Mouse (Mus musculus) forebrain, embryonic 11.5 days (tissue): ENCODE results near the gene Daxx. TPM values are rescaled to one million over a fixed set of nuclear protein-coding genes. Genes with fewer than 3 reads are reported as not detected.
A peak's percentile ranks its signal among the peaks of the same experiment; 100 is the strongest.

Experiments
- ATAC-seq: fragments of 200-750 bp; cut with Nextera tagmentation; replicated peaks from 2 replicates; pipeline ENCODE4 v1.8.0; 2017; ENCODE audit warnings: moderate TSS enrichment; ENCODE audit not compliant: low FRiP score
- DNase-seq: peaks from one replicate; pipeline ENCODE4 v3.0.0-alpha.2; 2017; ENCODE audit warnings: low spot score
- H3K27ac ChIP-seq: fragments of 300-500 bp; sonication (generic); 2 replicates; pipeline ENCODE4 v1.5.1; 2014; ENCODE audit warnings: low read depth, low read length
- H3K27me3 ChIP-seq: fragments of 300-500 bp; sonication (generic); 2 replicates; pipeline ENCODE4 v1.6.1; 2014; ENCODE audit warnings: mild to moderate bottlenecking, low read length, mixed read lengths; ENCODE audit not compliant: control insufficient read depth, insufficient read depth
- H3K36me3 ChIP-seq: fragments of 300-500 bp; sonication (generic); 2 replicates; pipeline ENCODE4 v1.6.1; 2014; ENCODE audit warnings: mild to moderate bottlenecking, low read length, moderate library complexity, mixed read lengths; ENCODE audit not compliant: control insufficient read depth, insufficient read depth
- H3K4me1 ChIP-seq: fragments of 300-500 bp; sonication (generic); replicated peaks from 2 replicates; pipeline ENCODE4 v1.6.1; 2014; ENCODE audit warnings: low read length, mixed read lengths; ENCODE audit not compliant: control insufficient read depth, insufficient read depth
- H3K4me2 ChIP-seq: fragments of 300-500 bp; sonication (generic); 2 replicates; pipeline ENCODE4 v1.6.1; 2014; ENCODE audit warnings: low read depth, mild to moderate bottlenecking, low read length, moderate library complexity, mixed read lengths; ENCODE audit not compliant: severe bottlenecking
- H3K4me3 ChIP-seq: fragments of 300-500 bp; sonication (generic); 2 replicates; pipeline ENCODE4 v1.5.1; 2014; ENCODE audit warnings: low read depth, low read length
- H3K9ac ChIP-seq: fragments of 300-500 bp; sonication (generic); 2 replicates; pipeline ENCODE4 v1.6.1; 2014; ENCODE audit warnings: low read length
- H3K9me3 ChIP-seq: fragments of 300-500 bp; sonication (generic); 2 replicates; pipeline ENCODE4 v1.6.1; 2016; ENCODE audit warnings: low read length, mixed read lengths; ENCODE audit not compliant: control insufficient read depth
- WGBS: fragments of 180-500 bp; shearing (Covaris S2); extraction: QIAGEN DNeasy Blood & Tissue Kit; methylation state at CpG from one replicate; pipeline ENCODE4 v1.1.7; 2014; 5-methylcytosine and 5-hydroxymethylcytosine counted together
- polyA plus RNA-seq: library from polyadenylated mRNA; unstranded; fragments of >200 nt; fragmentation: Nextera tagmentation; extraction: Ambion mirVana; gene quantifications from 2 replicates; pipeline ENCODE4 v1.2.1, GENCODE M21; 2014

Gene Daxx
- polyA plus RNA-seq, 1 experiment from 2014 or later = 68.2 TPM

DNA sequence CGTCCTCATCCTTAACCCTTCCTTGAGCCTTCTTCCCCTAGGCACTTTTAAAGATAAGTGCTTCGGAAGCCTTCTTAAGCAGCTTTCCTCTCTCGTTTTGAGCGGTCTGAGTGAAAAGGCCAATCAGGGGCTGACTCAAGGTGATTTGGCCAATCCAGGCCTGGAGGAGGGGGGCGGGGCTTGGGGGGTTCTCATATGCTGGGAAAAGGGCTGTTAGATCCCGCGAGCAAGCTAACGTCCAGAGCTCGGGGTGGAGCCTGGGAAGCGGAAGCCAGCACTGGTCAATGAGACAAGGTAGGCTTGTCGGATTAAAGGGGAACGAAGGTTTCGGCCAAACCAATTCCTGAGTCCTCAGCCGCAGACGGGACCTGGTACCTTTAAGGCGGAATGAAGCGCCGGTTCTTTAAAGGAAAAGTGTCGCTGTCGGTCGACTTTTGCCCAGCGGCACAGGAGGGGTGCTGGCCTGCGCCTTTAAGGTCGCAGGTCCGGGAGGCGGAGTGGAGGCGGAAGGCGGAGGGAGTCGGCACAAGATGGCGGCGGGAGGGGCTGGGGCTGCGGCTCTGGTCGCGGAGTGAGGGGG lies 6.5 kb downstream of the Daxx start, which contains the start of the genes Tapbp and Zbtb22:
Tapbp (plus strand) TSS at position 229 of the 580 bp plus-strand sequence.
Zbtb22 (plus strand) TSS at position 234 of the 580 bp plus-strand sequence.
- H3K27me3 ChIP-seq = no peaks in the 10 kb centered on the region
- H3K4me2 ChIP-seq = peak within 1 kb of the TSS; percentile 62
- peak; percentile 98 for DNase-seq
- peaks cover 18% of the 10 kb centered on the region for H3K4me1 ChIP-seq
- H3K36me3 ChIP-seq = peaks cover 14% of the 10 kb centered on the region
- peak within 1 kb of the TSS; percentile 64 for H3K9ac ChIP-seq
- peak within 1 kb of the TSS; percentile 70; the same call in 1 of the 2 replicates for H3K27ac ChIP-seq
- ATAC-seq = peak; percentile 91
- under 1% methylated on average over 34 of the region's 34 CpGs for WGBS
- H3K4me3 ChIP-seq = peak within 1 kb of the TSS; percentile 58
- no peaks in the 10 kb centered on the region for H3K9me3 ChIP-seq

DNA sequence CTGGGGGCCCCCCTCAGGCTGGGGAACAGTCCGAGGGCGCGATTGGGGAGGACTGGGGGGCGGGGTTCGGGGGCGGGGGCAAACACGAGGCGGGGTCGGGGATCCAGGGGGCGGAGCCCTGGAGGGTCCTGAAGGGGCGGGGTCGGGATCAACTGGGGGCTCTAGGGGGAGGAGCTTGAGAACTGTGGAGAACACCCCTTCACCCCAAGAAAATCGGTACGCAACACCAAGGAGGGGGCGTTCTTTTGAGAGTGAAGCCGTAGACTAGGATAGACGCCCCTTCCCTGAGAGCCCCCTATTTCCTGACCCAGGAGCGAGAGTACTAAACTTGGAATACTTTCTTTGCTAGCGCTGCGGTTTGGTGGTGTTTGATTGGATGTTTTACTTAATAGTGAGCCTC lies 7.1 kb downstream of the Daxx start:
- ATAC-seq = peak; percentile 29; the same call in 1 of the 2 replicates
- Histone ChIP-seq H3K27ac (peak overlapping the region; percentile 70; the same call in 1 of the 2 replicates), H3K4me1 (peaks cover 18% of the 10 kb centered on the region), H3K4me2 (peak overlapping the region; percentile 62), H3K9ac (peak overlapping the region; percentile 64), H3K4me3 (peak overlapping the region; percentile 58), H3K9me3 (no peaks in the 10 kb centered on the region), H3K27me3 (no peaks in the 10 kb centered on the region), H3K36me3 (peaks cover 14% of the 10 kb centered on the region)
- DNase-seq = no peak
- WGBS = 2% methylated on average over 20 of the region's 20 CpGs

DNA sequence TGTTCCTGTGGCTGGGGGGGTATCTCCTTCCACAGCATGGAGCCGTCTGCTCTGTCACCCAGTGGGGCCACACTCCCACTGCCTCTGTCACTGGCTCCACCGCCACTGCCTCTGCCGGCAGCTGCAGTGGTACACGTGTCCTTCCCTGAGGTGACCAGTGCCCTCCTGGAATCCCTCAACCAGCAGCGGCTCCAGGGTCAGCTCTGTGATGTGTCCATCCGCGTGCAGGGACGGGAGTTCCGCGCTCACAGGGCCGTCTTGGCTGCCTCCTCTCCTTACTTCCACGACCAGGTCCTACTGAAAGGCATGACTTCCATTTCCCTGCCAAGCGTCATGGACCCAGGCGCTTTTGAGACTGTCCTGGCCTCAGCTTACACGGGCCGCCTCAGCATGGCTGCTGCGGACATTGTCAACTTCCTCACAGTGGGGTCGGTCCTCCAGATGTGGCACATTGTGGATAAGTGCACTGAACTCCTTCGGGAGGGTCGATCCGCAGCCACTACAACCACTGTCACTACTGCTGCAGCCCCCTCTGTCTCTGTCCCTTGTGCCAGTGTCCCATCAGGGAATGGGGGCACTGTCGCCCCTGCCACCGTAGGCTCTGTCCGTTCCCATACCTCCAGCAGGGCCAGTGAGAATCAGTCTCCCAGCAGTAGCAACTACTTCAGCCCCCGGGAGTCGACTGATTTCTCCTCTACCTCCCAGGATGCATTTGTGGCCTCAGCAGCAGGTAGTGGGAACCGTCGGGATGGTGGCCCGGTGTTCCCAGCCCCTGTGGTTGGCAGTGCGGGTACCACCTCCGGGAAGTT lies 7.8 kb downstream of the Daxx start:
- H3K9me3 ChIP-seq = no peaks in the 10 kb centered on the region
- peak overlapping the region; percentile 62 for H3K4me2 ChIP-seq
- 75% methylated on average over 31 of the region's 31 CpGs for WGBS
- H3K27me3 ChIP-seq = no peaks in the 10 kb centered on the region
- H3K27ac ChIP-seq = no peak overlapping the region
- H3K9ac ChIP-seq = no peak overlapping the region; the same call in 1 of the 2 replicates
- peaks cover 17% of the 10 kb centered on the region for H3K4me1 ChIP-seq
- ATAC-seq = no peak
- H3K4me3 ChIP-seq = peak overlapping the region; percentile 58
- peaks cover 12% of the 10 kb centered on the region for H3K36me3 ChIP-seq
- no peak for DNase-seq

DNA sequence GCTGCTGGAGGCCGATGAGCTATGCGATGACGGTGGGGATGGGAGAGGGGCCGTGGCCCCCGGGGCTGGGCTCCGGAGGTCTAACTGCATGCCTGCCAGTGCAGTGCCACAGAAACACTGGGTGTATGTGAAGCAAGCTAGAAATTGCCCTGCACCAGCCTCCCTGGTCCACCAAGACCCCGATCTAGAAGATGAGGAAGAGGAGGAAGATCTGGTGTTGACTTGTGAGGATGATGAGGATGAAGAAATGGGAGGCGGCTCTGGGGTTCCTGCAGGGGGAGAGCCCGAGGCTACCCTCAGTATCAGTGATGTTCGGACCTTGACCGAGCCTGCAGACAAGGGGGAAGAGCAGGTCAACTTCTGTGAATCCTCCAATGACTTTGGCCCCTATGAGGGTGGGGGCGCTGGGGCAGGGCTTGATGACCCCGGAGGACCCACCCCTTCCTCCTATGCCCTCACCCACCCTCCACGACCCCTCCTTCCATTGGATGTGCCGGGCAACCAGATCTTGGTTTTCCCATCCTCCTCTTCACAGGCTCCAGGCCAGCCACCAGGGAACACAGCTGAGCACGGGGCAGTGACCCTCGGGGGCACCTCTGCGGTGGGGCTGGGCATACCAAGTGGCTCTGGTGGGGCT lies 8.6 kb downstream of the Daxx start:
- ATAC-seq (no peak), DNase-seq (no peak)
- Histone ChIP-seq H3K9me3 (no peaks in the 10 kb centered on the region), H3K4me1 (peaks cover 17% of the 10 kb centered on the region), H3K9ac (no peak overlapping the region), H3K4me2 (no peak overlapping the region), H3K27me3 (no peaks in the 10 kb centered on the region), H3K4me3 (no peak overlapping the region), H3K36me3 (peaks cover 9% of the 10 kb centered on the region), H3K27ac (no peak overlapping the region)
- WGBS = 85% methylated on average over 18 of the region's 18 CpGs

DNA sequence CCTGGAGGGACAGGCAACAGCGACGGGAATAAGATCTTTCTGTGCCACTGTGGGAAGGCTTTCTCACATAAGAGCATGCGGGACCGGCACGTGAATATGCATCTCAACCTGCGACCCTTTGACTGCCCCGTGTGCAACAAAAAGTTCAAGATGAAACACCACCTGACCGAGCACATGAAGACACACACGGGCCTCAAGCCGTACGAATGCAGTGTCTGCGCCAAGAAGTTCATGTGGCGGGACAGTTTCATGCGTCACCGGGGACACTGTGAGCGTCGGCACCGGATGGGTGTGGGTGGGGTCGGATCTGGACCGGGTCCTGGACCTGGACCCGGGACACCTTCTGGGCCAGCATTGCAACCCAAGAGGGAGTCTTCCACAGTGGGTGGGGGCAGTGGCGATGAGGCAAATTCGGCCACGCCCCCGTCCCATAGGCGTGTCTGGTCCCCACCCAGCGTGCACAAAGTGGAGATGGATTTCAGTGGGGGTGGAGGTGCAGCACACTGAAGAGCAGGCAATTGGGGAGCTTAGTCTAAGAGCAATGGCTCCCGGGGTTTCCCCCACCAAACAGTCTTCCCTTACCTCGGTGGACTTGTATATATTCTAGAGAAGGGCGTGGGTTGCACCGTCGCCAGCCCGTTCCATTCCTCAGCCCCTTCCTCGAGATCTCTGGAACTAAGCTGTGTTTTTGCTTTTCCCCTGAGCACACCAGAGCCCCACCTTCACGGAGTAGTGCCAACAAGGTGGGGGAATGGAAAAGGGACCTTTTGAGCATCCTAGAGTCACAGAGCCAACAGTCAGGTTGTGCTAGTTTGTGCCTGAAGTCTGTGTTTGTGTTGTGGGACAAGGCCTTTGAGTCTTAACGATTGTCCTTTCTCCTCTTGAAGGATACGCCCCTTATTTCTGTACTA lies 9.3 kb downstream of the Daxx start:
- peak overlapping the region; percentile 47 for H3K4me3 ChIP-seq
- peaks cover 5% of the 10 kb centered on the region for H3K36me3 ChIP-seq
- peaks cover 17% of the 10 kb centered on the region for H3K4me1 ChIP-seq
- WGBS = 60% methylated on average over 37 of the region's 37 CpGs
- H3K27me3 ChIP-seq = no peaks in the 10 kb centered on the region
- no peaks in the 10 kb centered on the region for H3K9me3 ChIP-seq
- H3K27ac ChIP-seq = no peak overlapping the region
- peak overlapping the region; percentile 68; the same call in 1 of the 2 replicates for H3K9ac ChIP-seq
- ATAC-seq (no peak), DNase-seq (no peak)
- H3K4me2 ChIP-seq = peak overlapping the region; percentile 89

DNA sequence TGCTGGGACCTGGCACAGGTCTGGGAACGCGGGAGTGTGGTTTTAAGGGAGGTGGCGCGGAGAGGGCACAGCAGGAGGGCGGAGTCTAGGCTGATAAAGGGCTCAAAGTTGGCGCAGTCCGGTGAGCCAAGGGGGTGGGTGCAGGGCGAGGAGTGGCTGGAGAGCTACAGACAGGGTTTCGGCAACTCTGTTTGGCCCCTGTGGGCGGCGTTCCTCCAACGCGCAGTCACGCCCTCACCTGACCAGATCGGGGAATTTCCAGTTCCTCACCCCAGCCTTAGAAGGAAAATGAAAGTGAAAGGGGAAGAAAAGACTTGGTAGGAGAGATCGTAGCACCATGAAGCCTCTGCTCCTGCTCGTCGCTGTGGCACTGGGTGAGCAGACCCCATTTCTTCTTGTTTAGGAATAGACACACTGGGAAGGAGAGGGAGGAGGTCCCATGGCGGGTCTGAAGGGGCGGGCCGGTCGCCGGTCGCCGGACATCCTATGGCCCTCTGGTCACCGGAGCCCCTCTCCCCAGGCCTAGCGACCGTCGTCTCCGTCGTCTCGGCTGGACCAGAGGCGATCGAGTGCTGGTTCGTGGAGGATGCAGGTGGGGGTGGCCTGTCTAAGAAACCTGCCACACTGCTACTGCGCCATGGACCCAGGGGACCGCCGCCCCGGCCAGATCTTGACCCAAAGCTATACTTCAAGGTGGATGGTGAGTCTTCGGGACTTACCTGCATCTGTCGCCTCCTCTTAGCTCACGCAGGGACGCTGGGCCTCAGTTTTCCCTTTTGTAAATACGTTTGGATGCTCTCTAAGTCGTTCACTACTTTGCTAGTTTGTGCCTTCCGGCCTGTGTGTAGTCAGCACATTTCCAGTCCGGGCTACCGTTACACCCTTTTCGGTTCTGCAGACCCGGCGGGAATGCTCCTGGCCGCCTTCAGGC lies 10.4 kb downstream of the Daxx start:
- peak overlapping the region; percentile 89 for H3K4me2 ChIP-seq
- H3K27ac ChIP-seq = 0 out of 2 replicates have a peak overlapping the region, but pooled peaks have one; percentile 6
- peak overlapping the region; percentile 47 for H3K4me3 ChIP-seq
- under 1% methylated on average over 52 of the region's 52 CpGs for WGBS
- peak overlapping the region; percentile 68 for H3K9ac ChIP-seq
- H3K9me3 ChIP-seq = no peaks in the 10 kb centered on the region
- H3K27me3 ChIP-seq = no peaks in the 10 kb centered on the region
- ATAC-seq = no peak; the same call in 1 of the 2 replicates
- no peak for DNase-seq
- no peaks in the 10 kb centered on the region for H3K36me3 ChIP-seq
- H3K4me1 ChIP-seq = peaks cover 17% of the 10 kb centered on the region

DNA sequence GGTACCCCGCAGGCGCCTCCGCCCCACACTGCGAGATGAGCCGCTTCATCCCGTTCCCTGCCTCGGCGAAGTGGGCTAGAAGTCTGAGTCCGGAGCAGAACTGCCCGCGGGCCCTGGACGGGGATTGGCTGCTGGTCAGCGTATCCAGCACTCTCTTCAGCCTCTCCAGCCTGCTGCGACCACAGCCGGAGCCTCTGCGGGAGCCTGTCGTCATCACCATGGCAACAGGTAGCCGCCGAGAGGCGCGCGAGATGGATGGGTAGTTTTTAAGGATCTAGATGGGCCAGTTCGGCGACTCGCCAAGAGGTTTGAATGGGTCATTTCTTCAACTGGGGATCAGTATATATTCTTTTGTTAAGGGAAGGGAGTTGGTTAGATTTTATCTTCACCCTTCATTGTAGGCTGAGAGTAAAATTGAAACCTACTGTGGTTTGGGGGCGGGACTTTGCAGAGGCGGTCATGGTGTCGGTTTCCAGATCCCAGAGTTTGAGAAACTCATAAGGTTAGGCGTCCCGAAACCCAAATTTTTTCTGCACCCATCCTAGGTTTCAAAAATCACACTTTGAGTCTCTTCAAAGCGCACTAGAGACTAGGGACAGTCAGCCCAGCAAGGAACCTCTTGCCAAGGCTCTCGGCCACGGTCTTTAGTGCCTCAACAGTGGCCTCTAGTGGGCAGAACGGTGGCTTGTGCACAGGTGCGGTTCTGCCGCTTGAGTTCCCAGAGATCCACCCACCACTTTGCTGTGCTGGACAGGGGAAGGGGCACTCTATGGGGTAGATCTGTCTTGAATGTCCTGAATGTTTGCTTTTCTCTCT lies 11.3 kb downstream of the Daxx start:
- ATAC-seq = peak; percentile 50
- H3K27ac ChIP-seq = peak overlapping the region; percentile 6; the same call in 1 of the 2 replicates

More for the DNA sequence above, 11.3 kb downstream of the Daxx start:
- H3K4me2 ChIP-seq = peak overlapping the region; percentile 89
- H3K9ac ChIP-seq = peak overlapping the region; percentile 68
- H3K9me3 ChIP-seq = no peaks in the 10 kb centered on the region
- WGBS = under 1% methylated on average over 36 of the region's 36 CpGs
- peaks cover 15% of the 10 kb centered on the region for H3K4me1 ChIP-seq
- H3K4me3 ChIP-seq = peak overlapping the region; percentile 47
- H3K36me3 ChIP-seq = no peaks in the 10 kb centered on the region
- no peaks in the 10 kb centered on the region for H3K27me3 ChIP-seq
- DNase-seq = peak; percentile 89
